Mouse (Mus musculus) liver, adult 2 months (tissue): ENCODE measurements around the gene Gm49405. TPM values are rescaled to one million over a fixed set of nuclear protein-coding genes. Genes with fewer than 3 reads are reported as not detected.
"Not testable (repeated sequence)": the region's sequence is repeated elsewhere in the genome, so short reads cannot be mapped to it uniquely, and the experiment has no call there.

Experiments used
- DNase-seq: peaks from one replicate; pipeline ENCODE4 v3.0.0-alpha.2; 2011; ENCODE audit warnings: low read depth, low spot score; ENCODE audit errors: extremely low read depth
- H3K27ac ChIP-seq: fragments of 200-500 bp; replicated peaks from 2 replicates; pipeline ENCODE4 v1.5.1; 2012; ENCODE audit warnings: low read depth, mild to moderate bottlenecking, control low read depth, inconsistent platforms, low read length; ENCODE audit not compliant: insufficient read depth
- H3K27me3 ChIP-seq: fragments of 200-500 bp; 2 replicates; pipeline ENCODE4 v1.6.1; 2012; ENCODE audit warnings: mild to moderate bottlenecking, moderate library complexity, low read length, inconsistent platforms; ENCODE audit not compliant: control insufficient read depth, insufficient read depth
- H3K36me3 ChIP-seq: fragments of 200-500 bp; 2 replicates; pipeline ENCODE4 v1.6.1; 2012; ENCODE audit warnings: low read length, inconsistent platforms; ENCODE audit not compliant: control insufficient read depth, insufficient read depth
- H3K4me1 ChIP-seq: fragments of 200-500 bp; 2 replicates; pipeline ENCODE4 v1.6.1; 2011; ENCODE audit warnings: low read length; ENCODE audit not compliant: control insufficient read depth, insufficient read depth
- H3K4me3 ChIP-seq: fragments of 200-500 bp; 2 replicates; pipeline ENCODE4 v1.5.1; 2011; ENCODE audit warnings: low read depth, mild to moderate bottlenecking, control low read depth, low read length, moderate library complexity; ENCODE audit not compliant: insufficient read depth
- H3K79me2 ChIP-seq: fragments of 200-500 bp; 2 replicates; pipeline ENCODE4 v1.6.1; 2012; ENCODE audit warnings: inconsistent platforms, mild to moderate bottlenecking, low read length, moderate library complexity; ENCODE audit not compliant: control insufficient read depth, insufficient read depth
- H3K9ac ChIP-seq: fragments of 200-500 bp; 2 replicates; pipeline ENCODE4 v1.6.1; 2012; ENCODE audit warnings: low read depth, mild to moderate bottlenecking, control low read depth, inconsistent platforms, low read length
- CTCF ChIP-seq: fragments of 200-500 bp; IDR thresholded peaks from 2 replicates; pipeline ENCODE4 v1.5.1; 2011; ENCODE audit warnings: low read depth, low read length, control low read depth
- POLR2A ChIP-seq: fragments of 200-500 bp; IDR thresholded peaks from 2 replicates; pipeline ENCODE4 v1.6.1; 2011; ENCODE audit warnings: low read length, control low read depth; ENCODE audit not compliant: insufficient read depth; ENCODE audit errors: extremely low read depth
- WGBS: fragments of 180-500 bp; shearing (Covaris S2); methylation state at CpG from one replicate; pipeline ENCODE4 v1.1.7; 2018; 5-methylcytosine and 5-hydroxymethylcytosine counted together
- polyA plus RNA-seq: library from polyadenylated mRNA; depleted of rRNA; stranded (reverse); fragments of >200 nt; gene quantifications from 2 replicates; pipeline ENCODE4 v1.2.3, GENCODE M21; 2012
- total RNA-seq: library from RNA; depleted of rRNA; stranded (reverse); fragments of >200 nt; gene quantifications from 2 replicates; pipeline ENCODE4 v1.2.3, GENCODE M21; 2014

The Gm49405 gene
- total and polyA plus RNA-seq, 2 experiments: 0.92 to 1.1 TPM

- Histone ChIP-seq H3K27ac (peak overlapping the region; percentile 67), H3K4me3 (no peak overlapping the region), H3K4me1 (peaks cover 12% of the 10 kb centered on the region; the same call in 1 of the 2 replicates), H3K27me3 (no peaks in the 10 kb centered on the region), H3K36me3 (peaks cover 4% of the 10 kb centered on the region; the same call in 1 of the 2 replicates), H3K9ac (no peak overlapping the region), H3K79me2 (no peaks in the 10 kb centered on the region)
- 12% methylated on average over 3 of the region's 3 CpGs for WGBS
- TF ChIP-seq POLR2A (no peak), CTCF (no peak)
- peak; percentile 95 for DNase-seq
Observed at GRCm38 (mm10) chr19:4033298-4033697, 32.9 kb downstream of the Gm49405 start.

GRCm38 (mm10) chr19:4033742-4034141, 33.3 kb downstream of the Gm49405 start:
- no peak for TF ChIP-seq POLR2A
- TF ChIP-seq CTCF: no peak
- H3K27me3 ChIP-seq: no peaks in the 10 kb centered on the region
- H3K9ac ChIP-seq: peak overlapping the region; percentile 25; the same call in 1 of the 2 replicates

GRCm38 (mm10) chr19:4036327-4037045, 36.1 kb downstream of the Gm49405 start:
- 19% methylated on average over 12 of the region's 12 CpGs for WGBS
- H3K4me3 ChIP-seq: peak overlapping the region; percentile 59
- peak overlapping the region; percentile 96 for H3K27ac ChIP-seq
- H3K36me3 ChIP-seq: peaks cover 4% of the 10 kb centered on the region; the same call in 1 of the 2 replicates
- peak overlapping the region; percentile 89 for H3K9ac ChIP-seq
- no peaks in the 10 kb centered on the region for H3K79me2 ChIP-seq
- no peaks in the 10 kb centered on the region for H3K27me3 ChIP-seq
- DNase-seq: peak; percentile 86
- H3K4me1 ChIP-seq: peaks cover 13% of the 10 kb centered on the region; the same call in 1 of the 2 replicates
- no peak for TF ChIP-seq CTCF
- 0 out of 2 replicates have a peak, but pooled peaks have one; percentile 1 for TF ChIP-seq POLR2A

More at GRCm38 (mm10) chr19:4033742-4034141, 33.3 kb downstream of the Gm49405 start:
- Histone ChIP-seq H3K36me3 (peaks cover 4% of the 10 kb centered on the region; the same call in 1 of the 2 replicates), H3K27ac (peak overlapping the region; percentile 67), H3K79me2 (no peaks in the 10 kb centered on the region), H3K4me3 (no peak overlapping the region), H3K4me1 (peaks cover 13% of the 10 kb centered on the region; the same call in 1 of the 2 replicates)
- WGBS: 21% methylated on average over 5 of the region's 5 CpGs
- peak; percentile 59 for DNase-seq

GRCm38 (mm10) chr19:4037154-4037787, 36.8 kb downstream of the Gm49405 start:
- H3K4me3 ChIP-seq: peak overlapping the region; percentile 79
- peak overlapping the region; percentile 82 for H3K27ac ChIP-seq
- peak overlapping the region; percentile 85 for H3K9ac ChIP-seq
- not testable (repeated sequence) for H3K36me3 ChIP-seq, H3K79me2 ChIP-seq, DNase-seq, H3K27me3 ChIP-seq
- peaks cover 13% of the 10 kb centered on the region; the same call in 1 of the 2 replicates for H3K4me1 ChIP-seq
- WGBS: 4% methylated on average over 7 of the region's 8 CpGs

GRCm38 (mm10) chr19:4037788-4038232, 37.4 kb downstream of the Gm49405 start, which contains the start of gene Gstp1:
Gene Gstp1 (minus strand): TSS chr19:4037985.
- peak within 1 kb of the TSS; percentile 96 for H3K27ac ChIP-seq
- WGBS: 1% methylated on average over 26 of the region's 26 CpGs
- H3K9ac ChIP-seq: peak within 1 kb of the TSS; percentile 89
- H3K79me2 ChIP-seq: no peaks in the 10 kb centered on the region
- peak; percentile 89 for DNase-seq
- H3K4me1 ChIP-seq: peaks cover 10% of the 10 kb centered on the region; the same call in 1 of the 2 replicates
- H3K36me3 ChIP-seq: peaks cover 4% of the 10 kb centered on the region; the same call in 1 of the 2 replicates
- H3K27me3 ChIP-seq: no peaks in the 10 kb centered on the region
- peak within 1 kb of the TSS; percentile 79 for H3K4me3 ChIP-seq
- peak; percentile 51 for TF ChIP-seq CTCF
- peak; percentile 100 for TF ChIP-seq POLR2A

- not testable (repeated sequence) for DNase-seq, H3K79me2 ChIP-seq, H3K9ac ChIP-seq, H3K27ac ChIP-seq, H3K4me1 ChIP-seq, H3K36me3 ChIP-seq, H3K27me3 ChIP-seq, H3K4me3 ChIP-seq
- 97% methylated on average over 5 of the region's 5 CpGs for WGBS
Observed at GRCm38 (mm10) chr19:4040941-4041340, 40.5 kb downstream of the Gm49405 start.

GRCm38 (mm10) chr19:4041500-4041899, 41.1 kb downstream of the Gm49405 start:
- WGBS: 94% methylated on average over 4 of the region's 4 CpGs
- not testable (repeated sequence) for H3K9ac ChIP-seq, H3K27ac ChIP-seq, H3K27me3 ChIP-seq, H3K36me3 ChIP-seq, H3K4me3 ChIP-seq, H3K79me2 ChIP-seq, DNase-seq
- peaks cover 10% of the 10 kb centered on the region for H3K4me1 ChIP-seq
